24 mouse cellular contexts compared by ENCODE assay signal in genomic region chr8:83922727-83923126, GRCm38 (mm10). TPM values are rescaled to one million over a fixed set of nuclear protein-coding genes. Genes with fewer than 3 reads are reported as not detected.
DNase-seq lines count a peak whose midpoint lies in the region; ATAC-seq and TF ChIP-seq lines count a peak whose summit lies in the region.
"Had no signal": no experiment of that assay in that cellular context is flagged by ENCODE, and none has a peak within 500 bp of the region (broad histone marks: within the 10 kb centered on the region; RNA-seq: fewer than 3 reads in every experiment).

No protein-coding gene starts in this region.

- TF ChIP-seq POLR2A in kidney, adult 2 months (IDR thresholded peaks at IDR 0.05; ENCODE audit: low read depth, low read length) = no peak

- no peak overlapping the region for H3K4me2 ChIP-seq in kidney, embryonic 16.5 days (replicated peaks; ENCODE audit: low read depth, low read length)
- H3K4me2 ChIP-seq in kidney, embryonic 14.5 days (replicated peaks; ENCODE audit: low read depth, low read length) = no peak overlapping the region
- H3K4me2 ChIP-seq: embryonic facial prominence, embryonic 12.5 days; forebrain, embryonic 13.5 days; forebrain, embryonic 15.5 days had no signal

- no peak for TF ChIP-seq CTCF in gastrocnemius, adult 2 months (IDR thresholded peaks at IDR 0.05)
- no peak for TF ChIP-seq CTCF in kidney, adult 2 months (conservative IDR thresholded peaks at IDR 0.05; ENCODE audit: insufficient read depth, insufficient read length, low read depth, low read length)

- H3K4me1 ChIP-seq in kidney, adult 2 months (ENCODE audit: control insufficient read depth, insufficient read depth, low read length) = peaks cover 17% of the 10 kb centered on the region
- peaks cover 17% of the 10 kb centered on the region for H3K4me1 ChIP-seq in kidney, embryonic 16.5 days (ENCODE audit: insufficient read depth, low read length)
- peaks cover 12% of the 10 kb centered on the region for H3K4me1 ChIP-seq in kidney, embryonic 14.5 days (ENCODE audit: control insufficient read depth, insufficient read depth, low read length)
- H3K4me1 ChIP-seq: embryonic facial prominence, embryonic 10.5 days; embryonic facial prominence, embryonic 12.5 days; forebrain, embryonic 13.5 days; forebrain, embryonic 15.5 days had no signal

- intact Hi-C loops in gastrocnemius, adult 2 months (cut with DNase I) = loop anchor here (1.0 kb wide), 1 partner anchor 139 kb away; no protein-coding TSS in a partner anchor

- H3K9ac ChIP-seq in kidney, embryonic 16.5 days (replicated peaks; ENCODE audit: low read length) = no peak overlapping the region
- H3K9ac ChIP-seq in kidney, embryonic 14.5 days (ENCODE audit: low read depth, low read length) = no peak overlapping the region
- H3K9ac ChIP-seq: embryonic facial prominence, embryonic 12.5 days; forebrain, embryonic 13.5 days; forebrain, embryonic 15.5 days had no signal

- H3K36me3 ChIP-seq in kidney, adult 2 months (ENCODE audit: control insufficient read depth, insufficient read depth, low read length) = no peaks in the 10 kb centered on the region
- peaks cover 47% of the 10 kb centered on the region for H3K36me3 ChIP-seq in kidney, embryonic 16.5 days (ENCODE audit: insufficient read depth, low read length)
- peaks cover 63% of the 10 kb centered on the region for H3K36me3 ChIP-seq in kidney, embryonic 14.5 days (ENCODE audit: control insufficient read depth, insufficient read depth, low read length)

- peak; percentile 12 for DNase-seq in gastrocnemius, adult 2 months
- no peak for DNase-seq in gastrocnemius, postnatal 25 days
- peak; percentile 59 for DNase-seq in kidney, adult 2 months
- peak; percentile 34 to 39 for DNase-seq in kidney, postnatal 36 days
- DNase-seq: adrenal gland, adult 8-10 months; adrenal gland, postnatal 14 days; adrenal gland, postnatal 36 days; B cell, adult 2 months; cerebellum, adult 11-12 months; cerebellum, adult 2 months; cerebellum, adult 9-10 months; cerebellum, postnatal 10 days; cerebellum, postnatal 25 days had no signal

- no peaks in the 10 kb centered on the region for H3K9me3 ChIP-seq in kidney, embryonic 16.5 days (ENCODE audit: low read length)
- no peaks in the 10 kb centered on the region for H3K9me3 ChIP-seq in kidney, embryonic 14.5 days (ENCODE audit: control insufficient read depth, low read length)
- H3K9me3 ChIP-seq: embryonic facial prominence, embryonic 10.5 days; embryonic facial prominence, embryonic 12.5 days; forebrain, embryonic 13.5 days; forebrain, embryonic 15.5 days; G1E had no signal

- ATAC-seq in kidney, embryonic 16.5 days (ENCODE audit: low FRiP score, low TSS enrichment) = no peak
- ATAC-seq in kidney, embryonic 14.5 days (ENCODE audit: low FRiP score, low TSS enrichment) = no peak
- ATAC-seq: activated CD4-positive, CD25-positive, alpha-beta regulatory T cell, adult 4 months; CD4-positive, CD25-positive, alpha-beta regulatory T cell, adult 4 months; forebrain, embryonic 13.5 days; forebrain, embryonic 15.5 days; Patski had no signal

- H3K27me3 ChIP-seq in kidney, adult 2 months (replicated peaks; ENCODE audit: control insufficient read depth, insufficient read depth, low read length) = no peaks in the 10 kb centered on the region
- H3K27me3 ChIP-seq in kidney, embryonic 16.5 days (ENCODE audit: insufficient read depth, low read length) = no peaks in the 10 kb centered on the region
- H3K27me3 ChIP-seq in kidney, embryonic 14.5 days (ENCODE audit: control insufficient read depth, insufficient read depth, low read length) = no peaks in the 10 kb centered on the region
- H3K27me3 ChIP-seq: CH12.LX; embryonic facial prominence, embryonic 12.5 days; forebrain, embryonic 13.5 days; forebrain, embryonic 15.5 days; Patski had no signal

- WGBS in kidney, adult 2 months = 66% methylated on average over 8 of the region's 8 CpGs
- 88% methylated on average over 8 of the region's 8 CpGs for WGBS in kidney, embryonic 16.5 days
- WGBS in kidney, embryonic 14.5 days = 91% methylated on average over 8 of the region's 8 CpGs

- H3K27ac ChIP-seq in gastrocnemius, adult 2 months = no peak overlapping the region
- H3K27ac ChIP-seq in kidney, adult 2 months (ENCODE audit: insufficient read depth, low read depth, low read length) = peak overlapping the region; percentile 34; the same call in 1 of the 2 replicates
- no peak overlapping the region for H3K27ac ChIP-seq in kidney, embryonic 16.5 days (ENCODE audit: low read length)
- H3K27ac ChIP-seq in kidney, embryonic 14.5 days (ENCODE audit: low read depth, low read length) = no peak overlapping the region
- H3K27ac ChIP-seq: embryonic facial prominence, embryonic 10.5 days; embryonic facial prominence, embryonic 12.5 days; forebrain, embryonic 13.5 days; forebrain, embryonic 15.5 days had no signal

- no peak overlapping the region for H3K4me3 ChIP-seq in gastrocnemius, adult 2 months
- H3K4me3 ChIP-seq in kidney, adult 2 months (ENCODE audit: insufficient read depth, low read depth, low read length) = no peak overlapping the region
- H3K4me3 ChIP-seq in kidney, embryonic 16.5 days (ENCODE audit: low read length) = no peak overlapping the region
- no peak overlapping the region for H3K4me3 ChIP-seq in kidney, embryonic 14.5 days (ENCODE audit: low read length)
- H3K4me3 ChIP-seq: embryonic facial prominence, embryonic 10.5 days; embryonic facial prominence, embryonic 12.5 days; forebrain, embryonic 13.5 days; forebrain, embryonic 15.5 days had no signal

RNA-seq across cellular contexts. Expression of gene Adgrl1, which starts 22.8 kb away (rescaled TPM):
- total RNA-seq in gastrocnemius, adult 2 months (2021) = 10 to 100 TPM; 14.7 to 22.5 TPM
- 10 to 100 TPM; 23.7 to 26.0 TPM for total RNA-seq in gastrocnemius, postnatal 25 days (2021)
- polyA plus RNA-seq in kidney, adult 2 months (2012; rRNA removed) = 28.7 and 44.4 TPM in 2 replicates
- polyA plus RNA-seq in kidney, embryonic 16.5 days (2015; fragmentation: Nextera tagmentation; extraction: Ambion mirVana) = 17.8 and 19.6 TPM in 2 replicates
- 24.4 and 27.5 TPM in 2 replicates for polyA plus RNA-seq in kidney, embryonic 14.5 days (2014; fragmentation: Nextera tagmentation; extraction: Ambion mirVana)

RNA-seq across cellular contexts. Expression of gene Gm10644, which starts 32.3 kb away (rescaled TPM):
- total RNA-seq in gastrocnemius, adult 2 months (2021) = under 1 TPM; 0.64 to 0.84 TPM
- under 1 TPM; 0.24 to 0.26 TPM for total RNA-seq in gastrocnemius, postnatal 25 days (2021)
- polyA plus RNA-seq in kidney, adult 2 months (2012; rRNA removed) = 2.7 and 3.2 TPM in 2 replicates
- polyA plus RNA-seq in kidney, embryonic 16.5 days (2015; fragmentation: Nextera tagmentation; extraction: Ambion mirVana) = 0.85 and 1.0 TPM in 2 replicates
- polyA plus RNA-seq in kidney, embryonic 14.5 days (2014; fragmentation: Nextera tagmentation; extraction: Ambion mirVana) = 0.37 and 0.61 TPM in 2 replicates

RNA-seq across cellular contexts. Expression of gene Asf1b, which starts 32.6 kb away (rescaled TPM):
- under 1 TPM; 0.23 to 0.42 TPM for total RNA-seq in gastrocnemius, adult 2 months (2021)
- total RNA-seq in gastrocnemius, postnatal 25 days (2021) = under 1 TPM; 0.54 to 0.96 TPM
- 2.0 and 3.6 TPM in 2 replicates for polyA plus RNA-seq in kidney, adult 2 months (2012; rRNA removed)
- 58.2 and 65.1 TPM in 2 replicates for polyA plus RNA-seq in kidney, embryonic 16.5 days (2015; fragmentation: Nextera tagmentation; extraction: Ambion mirVana)
- polyA plus RNA-seq in kidney, embryonic 14.5 days (2014; fragmentation: Nextera tagmentation; extraction: Ambion mirVana) = 68.2 and 71.4 TPM in 2 replicates

RNA-seq across cellular contexts. Expression of gene Prkaca, which starts 50.1 kb away (rescaled TPM):
- total RNA-seq in gastrocnemius, adult 2 months (2021) = 100 to 1,000 TPM; 137 to 165 TPM
- total RNA-seq in gastrocnemius, postnatal 25 days (2021) = 100 to 1,000 TPM; 163 to 177 TPM
- 88.3 and 95.6 TPM in 2 replicates for polyA plus RNA-seq in kidney, adult 2 months (2012; rRNA removed)
- 105 and 143 TPM in 2 replicates for polyA plus RNA-seq in kidney, embryonic 16.5 days (2015; fragmentation: Nextera tagmentation; extraction: Ambion mirVana)
- 123 and 124 TPM in 2 replicates for polyA plus RNA-seq in kidney, embryonic 14.5 days (2014; fragmentation: Nextera tagmentation; extraction: Ambion mirVana)

Comparison
In these comparisons a context has a peak if more than half of its experiments do, and no peak if none do; other contexts are left out.
1. RNA of gene Asf1b, which starts 32.6 kb away (polyA plus RNA-seq): 68.2 to 71.4 TPM in kidney, embryonic 14.5 days and 58.2 to 65.1 TPM in kidney, embryonic 16.5 days; 2.0 to 3.6 TPM in kidney, adult 2 months; every median in the first group is over 10 times any median in the second.